Mouse (Mus musculus) kidney, adult 11 months (tissue): ENCODE data around the gene Bcl2l14.

Experiments used
- DNase-seq: peaks from one replicate; pipeline ENCODE4 v3.0.0; 2022

Gene Bcl2l14

DNA sequence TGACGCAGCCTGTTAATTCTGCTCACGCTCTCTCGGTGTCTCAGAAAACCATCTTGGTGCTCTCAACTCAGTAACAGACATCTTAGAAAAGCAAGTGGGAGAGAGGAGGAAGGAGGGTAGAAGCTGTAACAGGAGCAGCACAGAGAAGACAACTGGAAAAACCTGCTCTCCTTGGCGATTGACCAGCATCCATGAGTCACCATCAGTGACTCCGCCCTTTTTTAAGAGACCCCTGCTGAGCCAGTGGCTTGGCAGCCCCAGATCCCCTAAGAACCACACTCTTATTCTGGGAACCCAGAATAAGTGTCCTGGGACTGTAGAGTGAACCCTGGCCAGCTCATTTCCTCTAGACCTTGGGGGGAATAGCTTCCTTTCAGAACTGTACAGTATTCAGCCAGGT, 11.1 kb downstream of the Bcl2l14 start:
- DNase-seq: no peak

DNA sequence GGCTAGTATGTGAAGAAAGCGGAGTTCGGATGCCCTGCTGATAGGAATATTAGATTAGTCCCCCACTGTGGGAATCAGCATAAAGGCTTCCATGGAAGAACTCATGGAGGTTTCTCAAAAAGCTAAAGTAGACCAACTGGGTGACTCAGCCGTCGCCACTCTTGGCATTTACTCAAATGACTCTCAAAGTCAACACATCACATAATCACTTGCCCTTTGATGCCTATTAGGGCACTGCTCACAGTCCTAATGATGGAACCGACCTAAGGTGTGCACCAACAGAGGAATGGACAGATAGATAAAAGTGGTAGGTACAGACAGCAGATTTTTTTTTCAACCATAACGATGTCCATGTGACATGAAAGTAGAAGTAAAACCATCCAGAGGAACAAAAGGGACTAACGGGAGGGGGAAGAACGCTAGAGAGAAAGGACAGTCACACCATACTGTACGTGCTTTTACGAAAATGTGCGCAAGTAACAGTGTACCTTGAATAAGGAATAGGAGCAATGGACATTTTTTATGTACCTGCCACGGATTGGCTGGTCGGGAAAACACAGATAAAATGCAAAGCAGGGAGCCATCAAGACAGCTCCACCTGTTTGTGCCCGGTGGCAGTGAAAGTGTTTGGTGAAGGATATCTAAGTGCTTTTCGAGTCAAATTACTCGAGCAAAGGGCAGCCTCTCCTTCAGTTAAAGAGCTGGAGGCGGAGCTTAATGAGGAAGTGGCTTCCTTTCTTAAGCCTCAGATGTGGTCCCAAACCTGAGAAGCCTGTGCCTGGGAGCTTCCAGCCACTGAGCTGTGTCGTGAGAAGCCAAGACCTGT, 17.8 kb downstream of the Bcl2l14 start:
- DNase-seq: peak; percentile 74

DNA sequence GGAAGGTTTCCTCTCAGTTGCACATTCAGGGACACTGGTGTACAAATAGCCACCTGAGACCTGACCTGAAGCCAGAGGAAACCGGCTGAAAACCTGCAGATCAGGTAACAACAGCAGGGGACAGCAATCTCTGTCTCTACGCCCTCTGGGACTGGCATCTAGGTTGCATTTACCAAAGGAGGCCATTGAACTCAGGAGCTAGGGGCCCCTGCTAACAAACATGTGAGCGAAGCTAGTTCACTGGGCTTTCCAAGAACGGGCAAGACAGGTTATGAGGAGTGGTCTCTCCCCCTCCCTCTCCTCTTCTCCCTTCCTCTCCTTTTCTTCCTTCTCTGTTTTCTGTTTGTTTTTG, 18.4 kb downstream of the Bcl2l14 start:
- no peak for DNase-seq

DNA sequence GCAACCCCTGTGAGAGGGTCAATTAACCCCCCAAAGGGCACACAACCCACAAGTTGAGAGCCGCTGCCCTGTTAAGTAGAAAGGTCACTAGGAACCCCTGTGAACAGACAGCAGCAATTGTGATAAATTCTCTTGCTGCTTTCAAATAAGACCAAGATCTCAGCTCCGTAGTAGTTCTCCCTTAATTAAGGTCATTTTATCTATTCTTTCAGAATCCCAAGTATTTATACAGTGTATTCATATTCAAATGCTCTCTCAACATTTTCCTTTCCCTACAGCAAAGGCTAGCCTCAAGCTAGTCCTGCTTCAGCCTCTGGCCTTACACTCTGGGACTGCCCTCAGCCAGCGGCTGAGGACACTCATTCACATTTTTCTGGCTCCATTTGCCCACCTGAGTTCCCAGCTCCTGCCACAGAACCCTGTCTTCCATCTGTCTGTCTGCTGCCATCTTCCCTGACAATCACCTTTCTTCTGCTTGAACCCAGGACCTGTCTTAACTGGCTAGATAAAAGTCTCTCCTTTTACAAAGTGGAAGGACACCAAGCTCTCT, 20.5 kb downstream of the Bcl2l14 start:
- DNase-seq: no peak

DNA sequence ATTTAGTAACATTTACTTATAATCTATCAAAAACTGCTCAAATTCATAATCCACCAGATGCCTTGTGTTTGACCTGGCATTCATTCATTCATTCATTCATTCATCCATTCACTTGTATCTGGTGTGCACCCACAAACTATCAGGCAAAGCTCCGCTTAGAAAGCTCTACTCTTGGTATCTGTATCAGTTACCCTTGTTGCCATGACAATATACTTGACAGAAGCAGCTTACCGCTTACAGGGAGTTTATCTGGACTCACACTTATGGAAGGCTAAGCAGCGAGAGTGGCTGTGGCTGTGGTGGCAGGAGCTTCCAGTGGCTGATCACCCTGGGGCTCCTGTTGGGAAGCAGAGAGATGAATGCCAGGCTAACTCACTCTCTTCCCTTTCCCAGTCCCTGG, 21.8 kb downstream of the Bcl2l14 start:
- DNase-seq: no peak

DNA sequence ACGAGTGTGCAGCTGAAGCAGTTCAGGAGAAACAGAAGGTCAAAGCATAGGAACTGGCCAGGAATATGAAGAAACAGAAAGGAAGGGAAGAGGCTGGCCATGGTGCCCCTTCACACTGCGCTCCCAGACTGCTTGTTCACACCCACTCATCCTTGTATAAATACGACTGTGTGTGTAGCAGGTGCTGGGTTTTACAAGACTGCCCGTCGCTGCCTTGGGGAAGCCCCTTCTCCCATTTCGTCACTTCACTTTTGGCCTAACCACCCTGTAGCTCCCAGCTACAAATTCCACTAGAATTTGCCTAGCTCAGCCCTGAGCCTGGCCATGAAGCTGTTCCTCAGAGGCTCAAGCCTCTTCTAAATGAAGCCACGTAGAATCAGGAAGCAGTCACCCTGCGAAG, 24.3 kb downstream of the Bcl2l14 start:
- DNase-seq: no peak

DNA sequence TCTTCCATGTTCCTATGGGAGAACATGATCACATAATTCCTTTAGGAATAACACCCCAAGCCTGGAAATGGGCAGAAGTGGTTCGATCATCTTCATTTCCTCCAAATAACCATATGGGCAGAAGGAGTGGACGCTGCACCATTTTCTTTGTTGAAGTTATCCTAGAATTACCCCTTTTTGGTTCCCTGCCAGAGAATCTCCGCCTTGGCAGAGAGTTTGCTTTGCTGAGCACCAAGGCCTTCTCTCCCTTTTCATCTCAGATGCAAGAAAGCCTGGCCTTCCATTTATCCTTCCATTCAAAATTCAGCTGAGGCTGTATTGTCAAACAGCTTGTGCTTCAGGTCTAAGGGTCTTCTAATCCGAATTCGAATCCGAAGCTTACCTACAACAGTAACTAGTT, 25.8 kb downstream of the Bcl2l14 start:
- no peak for DNase-seq

DNA sequence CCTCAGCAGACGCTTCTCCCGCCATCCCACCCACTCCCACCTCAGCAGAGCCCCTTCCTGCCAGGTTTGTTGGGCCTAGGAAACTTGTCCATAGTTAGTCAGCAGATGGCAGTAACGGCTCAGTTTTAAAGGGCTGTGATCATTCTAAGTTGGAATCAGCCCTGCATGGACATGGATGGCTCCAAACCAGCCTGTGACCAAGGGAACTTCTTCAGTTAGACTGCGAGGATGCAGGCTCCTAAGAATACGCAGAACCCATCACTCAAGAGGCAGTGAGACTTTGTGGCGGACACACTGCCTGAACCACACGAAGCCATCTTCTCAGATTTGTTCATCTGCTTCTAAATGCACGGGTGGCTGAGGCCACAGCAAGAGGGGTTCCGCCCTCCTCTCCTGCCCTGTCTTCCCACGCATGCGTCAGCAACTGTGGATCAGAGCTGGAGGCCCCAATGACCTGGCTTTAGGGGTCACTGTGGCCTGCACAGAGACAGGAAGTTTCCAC, 29.1 kb downstream of the Bcl2l14 start:
- peak; percentile 74 for DNase-seq

DNA sequence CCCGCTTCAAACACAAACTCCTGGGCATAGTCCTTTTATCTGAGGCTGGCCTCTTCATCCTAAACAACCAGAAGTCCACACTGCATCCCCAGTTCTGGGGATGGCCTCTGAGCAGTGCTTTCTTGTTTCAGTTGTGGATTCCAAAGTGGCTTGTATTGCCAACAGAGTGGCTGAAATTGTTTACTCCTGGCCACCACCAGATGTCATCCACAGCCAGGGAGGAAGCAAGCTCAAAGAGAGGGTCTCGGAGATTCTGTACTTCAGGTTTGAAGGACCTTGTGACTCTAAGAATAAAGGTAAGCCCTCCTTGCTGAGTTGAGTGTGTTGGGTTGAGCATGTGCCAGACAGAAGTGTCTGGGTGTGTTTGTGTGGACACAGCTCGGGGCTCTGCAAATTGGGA, 31.0 kb downstream of the Bcl2l14 start:
- no peak for DNase-seq

DNA sequence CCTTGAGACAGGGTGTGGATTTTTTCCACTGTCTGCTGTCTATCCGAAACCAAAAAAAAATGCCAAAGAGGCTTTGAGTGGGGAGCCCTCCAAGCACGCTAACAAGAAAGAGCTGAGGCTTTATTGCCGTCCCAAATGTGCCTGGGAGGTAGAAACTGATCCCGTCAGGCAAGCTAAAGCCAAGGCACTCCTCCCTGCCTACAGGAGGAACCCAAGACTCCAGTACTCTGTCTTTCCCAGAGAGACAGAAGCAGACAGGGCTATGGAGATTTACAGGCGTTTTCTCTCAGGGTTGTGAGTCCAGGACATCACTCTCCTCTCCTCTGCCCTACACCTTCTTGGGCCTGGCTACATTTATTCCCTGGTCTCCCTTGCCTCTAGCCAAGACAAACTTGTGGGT, 32.3 kb downstream of the Bcl2l14 start:
- DNase-seq: no peak

DNA sequence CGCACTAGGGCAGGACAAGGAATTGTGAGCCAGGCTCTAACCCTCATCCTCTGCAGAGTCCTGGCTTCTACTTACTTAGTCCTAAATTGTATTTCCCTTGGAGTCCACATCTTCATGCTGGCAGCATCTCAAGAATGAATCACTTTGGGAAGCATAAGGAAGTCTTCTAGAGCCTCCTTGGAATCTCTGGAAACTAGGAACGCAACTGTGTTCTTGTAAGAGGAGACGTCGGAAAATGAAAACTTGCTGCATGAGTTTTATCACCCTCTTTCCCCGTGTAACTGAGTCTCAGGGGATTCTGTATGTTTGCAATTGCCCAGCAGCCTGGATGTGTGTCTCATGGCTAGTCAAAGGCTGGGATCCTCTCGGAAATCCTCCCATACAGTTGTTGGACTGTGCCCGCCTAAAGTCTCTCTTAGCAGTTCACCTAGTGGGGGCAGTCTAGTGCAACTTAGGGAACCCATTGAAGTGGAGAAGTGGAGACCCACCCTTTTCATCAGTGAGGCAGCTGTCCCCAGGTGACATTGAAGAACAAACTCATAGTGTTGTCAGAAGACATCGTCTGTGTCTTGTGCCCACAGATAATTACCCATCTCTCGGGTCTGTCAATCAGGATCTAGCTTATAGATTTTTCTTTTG, 34.2 kb downstream of the Bcl2l14 start:
- DNase-seq: no peak

DNA sequence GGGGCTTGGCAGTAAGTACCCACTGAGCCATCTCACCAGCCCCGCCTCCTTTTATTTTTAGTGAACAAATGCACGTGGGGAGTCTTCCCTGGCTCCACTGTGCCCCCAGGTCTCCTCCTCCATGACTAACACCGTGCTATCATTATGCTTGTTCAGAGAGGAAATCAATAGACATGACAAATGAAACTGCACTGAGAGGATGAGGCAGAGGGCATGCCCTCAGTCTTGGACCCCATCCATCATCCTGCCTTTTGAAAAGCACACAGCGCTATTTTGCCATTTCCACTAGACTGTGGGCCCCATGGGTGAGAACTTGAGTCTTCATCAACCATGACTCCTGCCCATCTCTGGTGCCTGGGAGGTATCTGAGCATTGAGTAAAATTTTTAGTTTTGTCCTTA, 35.5 kb downstream of the Bcl2l14 start:
- no peak for DNase-seq

DNA sequence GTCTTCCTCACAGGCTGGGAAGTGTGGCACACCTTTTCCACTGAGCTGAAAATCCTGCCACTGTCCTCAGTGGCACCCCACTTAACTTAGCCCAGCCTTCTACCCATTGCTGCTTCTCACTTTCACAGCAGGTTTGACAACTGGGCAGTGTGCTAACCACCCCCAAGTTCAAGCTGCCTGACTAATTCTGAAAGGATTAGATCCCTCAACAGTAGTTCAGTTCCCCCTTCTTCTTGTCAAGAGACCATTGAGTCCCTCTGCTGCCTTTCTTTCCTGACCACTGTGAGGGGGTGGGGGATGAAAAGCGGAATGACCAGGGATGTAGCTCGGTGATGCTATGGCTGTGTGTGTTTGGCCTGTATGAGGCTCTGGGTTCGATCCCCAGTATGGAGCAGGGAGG, 37.2 kb downstream of the Bcl2l14 start:
- DNase-seq: no peak

DNA sequence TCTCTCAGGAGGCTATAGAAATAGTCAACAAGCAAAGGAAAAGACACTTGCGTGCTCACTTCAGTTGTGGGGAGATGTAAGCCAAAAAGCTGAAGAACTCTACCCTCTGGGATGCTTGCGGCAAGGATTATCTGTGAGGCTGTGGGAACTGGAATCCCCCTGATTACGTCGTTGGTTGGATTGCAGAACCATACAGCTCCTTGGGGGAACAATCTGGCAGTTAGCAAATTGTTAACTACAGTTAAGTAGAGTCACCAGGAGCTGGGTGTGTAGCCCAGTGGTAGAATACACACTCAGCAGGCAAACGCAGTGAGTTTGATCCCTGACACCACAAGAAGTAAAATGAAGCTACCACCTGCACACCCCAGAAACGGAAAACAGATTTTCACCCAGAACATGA, 37.9 kb downstream of the Bcl2l14 start:
- no peak for DNase-seq

DNA sequence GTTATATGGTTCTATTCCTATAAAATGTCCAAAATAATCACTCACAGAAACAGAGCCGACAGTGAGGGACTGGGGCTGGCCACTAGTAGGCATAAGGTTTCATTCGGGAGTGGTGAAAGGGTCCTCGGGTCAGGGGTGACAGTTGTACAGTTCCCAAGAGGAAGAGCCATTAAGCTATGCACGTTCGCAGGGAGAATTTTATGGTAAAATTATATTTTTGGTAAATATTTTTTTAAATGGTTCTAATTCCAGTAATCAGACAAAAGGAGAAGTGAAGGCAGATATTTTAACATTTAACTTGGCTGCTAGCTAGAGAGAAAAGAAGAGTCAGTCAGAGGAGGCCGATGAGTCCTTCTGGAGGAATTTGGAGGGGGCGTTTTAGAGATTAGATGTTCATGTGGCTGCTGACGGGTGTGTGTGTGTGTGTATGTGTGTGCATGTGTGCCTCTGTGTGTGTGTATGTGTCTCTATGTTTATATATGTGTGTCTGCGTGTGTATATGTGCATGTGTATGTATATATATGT, 38.8 kb downstream of the Bcl2l14 start:
- DNase-seq: no peak

DNA sequence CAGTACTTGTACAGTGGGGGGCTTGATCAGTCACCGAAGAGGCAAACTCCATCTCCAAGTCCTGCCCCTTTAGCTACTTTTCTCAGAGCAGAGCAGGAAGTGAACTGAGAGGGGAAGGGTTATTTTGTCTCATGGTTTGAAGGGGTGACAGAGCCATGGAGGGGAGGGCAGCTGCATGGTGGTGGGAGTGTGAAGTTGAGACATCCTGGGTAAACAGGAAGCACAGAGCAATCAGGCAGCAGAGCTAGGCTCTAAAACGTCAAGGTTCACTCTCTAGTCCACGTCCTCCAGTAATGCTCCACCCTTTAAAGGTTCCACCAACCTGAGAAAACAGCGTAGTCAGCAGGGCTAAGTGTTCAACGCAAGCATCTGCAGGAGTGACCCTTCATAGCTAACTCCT, 40.8 kb downstream of the Bcl2l14 start:
- DNase-seq: no peak

DNA sequence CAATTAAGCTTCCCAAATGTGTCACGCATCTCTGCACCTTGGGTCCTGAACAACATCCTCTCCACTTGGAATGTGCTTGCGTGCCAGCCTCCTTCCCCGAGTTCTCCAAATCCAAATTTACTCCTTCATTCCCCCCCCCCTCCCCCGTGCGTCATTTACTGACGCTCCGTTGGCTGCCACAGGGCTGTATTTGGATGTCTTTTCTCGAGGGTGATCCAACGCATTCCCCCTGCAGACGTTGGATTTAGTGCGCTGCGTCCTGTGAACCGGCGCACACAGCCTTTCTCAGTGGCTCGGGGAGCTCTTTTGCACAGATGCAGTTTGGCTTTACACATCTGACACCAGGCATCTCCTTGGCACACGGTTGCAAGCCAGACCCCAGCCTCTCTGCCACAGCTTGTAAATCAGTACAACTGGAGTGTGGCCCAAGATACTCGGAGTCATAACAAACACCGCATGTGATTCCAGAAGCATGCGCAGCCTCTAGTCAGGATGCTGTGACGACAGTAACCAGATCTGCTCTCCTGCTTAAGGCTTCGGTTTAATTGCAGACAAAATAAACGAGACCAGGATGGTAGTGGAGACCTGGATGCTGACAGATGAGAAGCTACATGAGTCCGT, 43.4 kb downstream of the Bcl2l14 start:
- DNase-seq: no peak

DNA sequence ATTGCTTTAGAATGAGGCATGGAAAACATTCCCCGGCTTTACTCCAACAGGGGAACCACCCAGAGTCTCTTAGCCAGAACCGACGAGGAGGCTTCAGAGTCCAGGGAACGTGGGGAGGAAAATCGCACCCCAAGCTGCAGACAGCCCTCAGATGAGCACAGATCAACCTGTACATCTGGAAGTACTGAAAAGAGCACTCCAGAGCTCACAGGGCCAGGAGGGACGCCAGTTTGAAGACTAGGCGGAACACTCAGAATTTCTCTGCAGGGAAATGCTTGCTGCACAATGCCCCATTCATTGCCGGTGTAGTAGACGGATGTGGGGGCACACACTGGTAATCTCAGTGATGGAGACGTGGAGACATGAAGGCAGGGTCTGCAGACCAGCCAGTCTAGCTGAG, 43.9 kb downstream of the Bcl2l14 start:
- no peak for DNase-seq

DNA sequence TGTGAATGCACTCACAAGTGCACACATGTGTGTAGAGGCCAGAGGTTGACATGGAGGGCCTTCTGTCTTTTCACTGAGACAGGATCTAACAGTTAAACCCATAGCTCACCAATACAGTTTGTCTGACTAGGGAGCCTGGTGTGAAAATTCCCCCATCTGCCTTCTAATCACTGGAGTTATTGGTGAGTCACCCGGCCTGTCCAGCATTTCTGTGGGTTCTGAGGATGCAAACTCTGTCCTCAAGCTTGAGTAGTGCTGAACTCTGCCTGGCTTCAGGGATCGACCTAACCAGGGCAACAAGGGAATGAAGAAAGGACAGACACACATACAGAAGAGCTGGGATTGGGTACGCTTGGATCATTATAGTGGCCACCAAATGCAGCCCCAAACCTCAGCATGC, 45.6 kb downstream of the Bcl2l14 start:
- no peak for DNase-seq

DNA sequence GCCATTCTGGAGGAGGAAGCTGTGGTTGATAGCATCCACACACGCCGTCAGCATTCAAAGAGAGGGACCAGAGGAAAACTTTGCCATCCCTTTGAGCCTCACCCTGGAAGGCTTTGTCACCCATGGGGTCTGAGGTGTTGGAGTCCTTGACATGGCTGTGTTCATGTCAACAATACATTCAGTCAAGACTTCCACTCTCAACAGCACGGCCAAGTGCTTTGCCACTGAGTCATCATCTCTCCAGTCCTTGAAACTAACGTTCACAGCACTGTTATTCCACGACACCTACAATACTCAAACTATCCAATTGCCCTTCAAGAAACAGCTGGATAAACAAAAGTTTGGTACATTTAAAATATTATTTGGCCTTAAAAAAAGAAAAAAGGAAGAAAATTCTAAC, 46.1 kb downstream of the Bcl2l14 start:
- no peak for DNase-seq

DNA sequence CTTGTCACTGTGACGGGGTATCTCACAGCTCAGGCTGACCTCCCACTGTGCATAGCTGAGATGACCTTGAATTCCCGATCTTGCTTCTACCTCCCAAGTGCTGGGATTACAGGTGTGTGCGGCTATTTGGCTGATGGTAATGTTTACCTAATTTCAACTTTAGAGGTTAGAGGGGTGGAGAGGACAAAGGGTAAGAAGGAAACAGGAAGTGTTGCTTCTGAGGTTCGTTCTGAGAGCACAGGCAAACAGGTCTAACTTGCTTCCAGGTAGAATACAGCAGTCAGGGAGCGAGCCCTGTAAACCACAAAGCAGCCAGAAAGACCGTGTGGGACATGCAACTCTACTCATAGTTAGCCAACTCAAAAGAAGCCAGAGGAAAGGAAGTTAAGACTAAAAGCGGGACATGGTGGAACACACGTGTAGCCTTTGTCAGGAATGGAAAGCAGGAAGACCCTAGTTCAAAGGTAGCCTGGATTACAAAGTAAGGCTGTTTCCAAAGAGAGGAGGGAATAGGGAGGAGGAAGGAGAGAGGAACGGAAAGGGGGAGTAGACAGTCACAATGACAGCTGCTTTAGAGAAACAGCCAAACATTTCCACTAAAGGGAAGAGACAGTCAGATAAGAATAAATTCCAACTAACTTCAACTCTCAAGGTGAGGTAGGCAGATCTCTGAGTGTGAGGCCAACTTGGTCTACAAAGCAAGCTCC, 47.2 kb downstream of the Bcl2l14 start:
- peak; percentile 69 for DNase-seq

DNA sequence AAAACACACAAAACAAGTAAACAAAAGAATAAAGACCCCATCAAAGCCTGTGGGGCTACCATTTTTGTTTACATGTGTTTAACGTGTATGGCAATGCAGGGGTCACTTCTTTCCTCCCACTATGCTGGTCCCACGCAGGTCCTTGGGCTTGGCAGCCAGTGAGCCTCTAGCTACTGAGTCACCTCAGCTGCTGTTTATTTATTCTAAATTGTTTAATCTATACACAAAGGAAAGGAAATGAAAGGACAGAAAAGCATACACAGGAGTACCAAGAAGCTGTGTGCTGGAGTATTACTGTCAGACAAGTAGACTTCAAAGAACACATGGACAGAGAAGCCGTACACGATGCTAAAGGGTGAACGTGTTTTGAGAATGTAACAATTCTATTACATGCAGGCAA, 47.8 kb downstream of the Bcl2l14 start:
- no peak for DNase-seq

DNA sequence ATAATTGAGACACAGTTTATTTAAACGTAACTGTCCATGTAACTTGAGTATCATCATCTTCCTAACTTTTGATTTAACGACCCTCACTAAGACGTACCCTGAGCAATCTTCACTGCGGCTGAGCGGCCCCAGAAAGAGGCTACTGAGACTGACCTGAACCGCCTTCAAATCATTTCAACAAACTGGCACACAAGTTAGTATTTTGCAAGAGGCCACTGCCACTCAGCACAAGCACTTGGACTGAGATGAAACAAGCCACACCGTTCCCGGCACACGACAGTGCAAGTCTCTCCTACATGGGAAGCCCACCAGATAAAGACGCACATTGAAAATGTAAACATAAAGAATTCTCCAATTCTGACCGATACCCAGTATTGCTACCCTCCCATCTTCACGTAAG, 52.3 kb downstream of the Bcl2l14 start:
- no peak for DNase-seq
